Mouse (Mus musculus) large intestine, adult 2 months (tissue): Measurements from ENCODE around the gene Mgam. TPM values are rescaled to one million over a fixed set of nuclear protein-coding genes. Genes with fewer than 3 reads are reported as not detected.
"Not testable (repeated sequence)": the region's sequence is repeated elsewhere in the genome, so short reads cannot be mapped to it uniquely, and the experiment has no call there.

ENCODE experiments used
- DNase-seq: peaks from one replicate; pipeline ENCODE4 v3.0.0-alpha.2; 2012; ENCODE audit warnings: low read depth, low spot score
- WGBS: fragments of 180-500 bp; shearing (Covaris S2); methylation state at CpG from one replicate; pipeline ENCODE4 v1.1.7; 2018; 5-methylcytosine and 5-hydroxymethylcytosine counted together
- polyA plus RNA-seq: library from polyadenylated mRNA; depleted of rRNA; stranded (reverse); fragments of >200 nt; gene quantifications from 2 replicates; pipeline ENCODE4 v1.2.3, GENCODE M21; 2012; rRNA removed

Gene Mgam
- polyA plus RNA-seq, 1 experiment: 237 TPM

- DNase-seq: not testable (repeated sequence)
- WGBS: 89% methylated on average over 5 of the region's 5 CpGs
Observed at GRCm38 (mm10) chr6:40713494-40713893, 84.9 kb downstream of the Mgam start.

GRCm38 (mm10) chr6:40715705-40716104 lies 87.1 kb downstream of the Mgam start:
- DNase-seq: no peak
- 65% methylated on average over 1 of the region's 1 CpGs for WGBS

- not testable (repeated sequence) for DNase-seq
- WGBS: 67% methylated on average over 4 of the region's 4 CpGs
Observed at GRCm38 (mm10) chr6:40728506-40728905, 99.9 kb downstream of the Mgam start.

- no peak for DNase-seq
- 56% methylated on average over 3 of the region's 3 CpGs for WGBS
Observed at GRCm38 (mm10) chr6:40739545-40739944, 110.9 kb downstream of the Mgam start.

GRCm38 (mm10) chr6:40749030-40749429 lies 120.4 kb downstream of the Mgam start:
- WGBS: 84% methylated on average over 6 of the region's 6 CpGs
- DNase-seq: not testable (repeated sequence)

GRCm38 (mm10) chr6:40755948-40756347 lies 127.3 kb downstream of the Mgam start:
- no peak for DNase-seq
- WGBS: 81% methylated on average over 1 of the region's 1 CpGs

GRCm38 (mm10) chr6:40757346-40757745 lies 128.7 kb downstream of the Mgam start:
- not testable (repeated sequence) for DNase-seq
- 78% methylated on average over 4 of the region's 4 CpGs for WGBS

- no peak for DNase-seq
- 87% methylated on average over 3 of the region's 3 CpGs for WGBS
Observed at GRCm38 (mm10) chr6:40774656-40775055, 146.0 kb downstream of the Mgam start.

GRCm38 (mm10) chr6:40778458-40778857 lies 149.8 kb downstream of the Mgam start:
- DNase-seq: peak; percentile 91
- 25% methylated on average over 4 of the region's 4 CpGs for WGBS

GRCm38 (mm10) chr6:40783637-40784036 lies 155.0 kb downstream of the Mgam start:
- WGBS: 13% methylated on average over 1 of the region's 1 CpGs
- DNase-seq: peak; percentile 73

GRCm38 (mm10) chr6:40784378-40784777 lies 155.7 kb downstream of the Mgam start:
- 31% methylated on average over 3 of the region's 3 CpGs for WGBS
- DNase-seq: peak; percentile 88

GRCm38 (mm10) chr6:40795077-40795812 lies 166.6 kb downstream of the Mgam start:
- no peak for DNase-seq
- 30% methylated on average over 4 of the region's 4 CpGs for WGBS

GRCm38 (mm10) chr6:40818237-40818902 lies 189.7 kb downstream of the Mgam start:
- DNase-seq: peak; percentile 80
- WGBS: 33% methylated on average over 5 of the region's 5 CpGs

Other genes starting within 250 kb of the Mgam start
- 2.9 and 5.7 TPM in 2 replicates for gene E330009J07Rik, start 192.7 kb upstream of the Mgam start, polyA plus RNA-seq
- not detected in 2 replicates for gene Wee2, start 189.7 kb upstream of the Mgam start, polyA plus RNA-seq
- 6.4 and 8.3 TPM in 2 replicates for gene Ssbp1, start 157.5 kb upstream of the Mgam start, polyA plus RNA-seq
- not detected in 2 replicates for gene Tas2r137, start 137.6 kb upstream of the Mgam start, polyA plus RNA-seq
- gene Tas2r108, start 135.3 kb upstream of the Mgam start, polyA plus RNA-seq: not detected in 2 replicates
- gene Prss37, start 109.3 kb upstream of the Mgam start, polyA plus RNA-seq: not detected in 2 replicates
- gene Olfr461, start 73.8 kb upstream of the Mgam start, polyA plus RNA-seq: not detected in 2 replicates
- gene Olfr460, start 59.3 kb upstream of the Mgam start, polyA plus RNA-seq: not detected in 2 replicates
- gene Clec5a, start 43.0 kb upstream of the Mgam start, polyA plus RNA-seq: 0.35 and 0.43 TPM in 2 replicates
- gene Tas2r138, start 15.5 kb upstream of the Mgam start, polyA plus RNA-seq: not detected in 2 replicates